13 mouse cellular contexts compared by ENCODE assay signal in genomic region chr6:56879352-56879955, GRCm38 (mm10). TPM values are rescaled to one million over a fixed set of nuclear protein-coding genes. Genes with fewer than 3 reads are reported as not detected.
DNase-seq lines count a peak whose midpoint lies in the region; ATAC-seq and TF ChIP-seq lines count a peak whose summit lies in the region.
"Had no signal": no experiment of that assay in that cellular context is flagged by ENCODE, and none has a peak within 500 bp of the region (broad histone marks: within the 10 kb centered on the region; RNA-seq: fewer than 3 reads in every experiment).

No protein-coding gene starts in this region.

- H3K4me3 ChIP-seq in midbrain, embryonic 15.5 days: no peak overlapping the region
- no peak overlapping the region for H3K4me3 ChIP-seq in midbrain, embryonic 14.5 days (replicated peaks; ENCODE audit: low read depth, low read length)
- no peak overlapping the region for H3K4me3 ChIP-seq in liver, embryonic 11.5 days (ENCODE audit: low read depth, low read length)
- no peak overlapping the region for H3K4me3 ChIP-seq in stomach, postnatal 0 days (ENCODE audit: low read depth, low read length)
- H3K4me3 ChIP-seq in neural tube, embryonic 15.5 days (replicated peaks): no peak overlapping the region
- H3K4me3 ChIP-seq: neural tube, embryonic 12.5 days had no signal

- no peak overlapping the region for H3K27ac ChIP-seq in midbrain, embryonic 15.5 days
- no peak overlapping the region for H3K27ac ChIP-seq in midbrain, embryonic 14.5 days (replicated peaks; ENCODE audit: low read depth, low read length)
- no peak overlapping the region for H3K27ac ChIP-seq in liver, embryonic 11.5 days (ENCODE audit: low read depth, low read length)
- H3K27ac ChIP-seq in stomach, postnatal 0 days (replicated peaks): peak overlapping the region; percentile 30; the same call in 1 of the 2 replicates
- H3K27ac ChIP-seq in neural tube, embryonic 15.5 days (replicated peaks): no peak overlapping the region
- H3K27ac ChIP-seq: hindbrain, embryonic 14.5 days; neural tube, embryonic 12.5 days had no signal

- no peak overlapping the region for H3K4me2 ChIP-seq in midbrain, embryonic 15.5 days
- no peak overlapping the region for H3K4me2 ChIP-seq in midbrain, embryonic 14.5 days (ENCODE audit: low read length)
- H3K4me2 ChIP-seq in liver, embryonic 11.5 days: peak overlapping the region; percentile 13; the same call in 1 of the 2 replicates
- no peak overlapping the region for H3K4me2 ChIP-seq in stomach, postnatal 0 days (replicated peaks; ENCODE audit: low read depth)
- H3K4me2 ChIP-seq in neural tube, embryonic 15.5 days: no peak overlapping the region
- H3K4me2 ChIP-seq: hindbrain, embryonic 14.5 days; neural tube, embryonic 12.5 days had no signal

- peaks cover 15% of the 10 kb centered on the region for H3K36me3 ChIP-seq in midbrain, embryonic 15.5 days (replicated peaks)
- H3K36me3 ChIP-seq in midbrain, embryonic 14.5 days (ENCODE audit: control insufficient read depth, insufficient read depth, low read length): peaks cover 36% of the 10 kb centered on the region
- peaks cover 25% of the 10 kb centered on the region; the same call in 1 of the 2 replicates for H3K36me3 ChIP-seq in liver, embryonic 11.5 days (ENCODE audit: control insufficient read depth, insufficient read depth, low read length)
- H3K36me3 ChIP-seq in stomach, postnatal 0 days (ENCODE audit: control insufficient read depth, insufficient read depth, low read length): peaks cover 3% of the 10 kb centered on the region; the same call in 1 of the 2 replicates
- peaks cover 27% of the 10 kb centered on the region for H3K36me3 ChIP-seq in neural tube, embryonic 15.5 days

- H3K9ac ChIP-seq in midbrain, embryonic 15.5 days: no peak overlapping the region
- no peak overlapping the region for H3K9ac ChIP-seq in midbrain, embryonic 14.5 days (replicated peaks; ENCODE audit: low read length)
- H3K9ac ChIP-seq in liver, embryonic 11.5 days (ENCODE audit: low read depth, low read length): no peak overlapping the region
- no peak overlapping the region for H3K9ac ChIP-seq in stomach, postnatal 0 days (ENCODE audit: low read length)
- no peak overlapping the region for H3K9ac ChIP-seq in neural tube, embryonic 15.5 days (replicated peaks)
- H3K9ac ChIP-seq: hindbrain, embryonic 14.5 days; neural tube, embryonic 12.5 days had no signal

- no peaks in the 10 kb centered on the region for H3K4me1 ChIP-seq in midbrain, embryonic 15.5 days
- no peaks in the 10 kb centered on the region for H3K4me1 ChIP-seq in midbrain, embryonic 14.5 days (ENCODE audit: control insufficient read depth, insufficient read depth, low read length)
- H3K4me1 ChIP-seq in liver, embryonic 11.5 days (replicated peaks; ENCODE audit: control insufficient read depth, insufficient read depth, low read length): peaks cover 12% of the 10 kb centered on the region
- H3K4me1 ChIP-seq in stomach, postnatal 0 days (replicated peaks; ENCODE audit: control insufficient read depth, insufficient read depth): no peaks in the 10 kb centered on the region
- H3K4me1 ChIP-seq in neural tube, embryonic 15.5 days: no peaks in the 10 kb centered on the region
- H3K4me1 ChIP-seq: neural tube, embryonic 12.5 days had no signal

- no peak for TF ChIP-seq EP300 in stomach, postnatal 0 days (optimal IDR thresholded peaks at IDR 0.05)

- no peaks in the 10 kb centered on the region for H3K27me3 ChIP-seq in midbrain, embryonic 15.5 days (replicated peaks)
- no peaks in the 10 kb centered on the region for H3K27me3 ChIP-seq in midbrain, embryonic 14.5 days (ENCODE audit: control insufficient read depth, insufficient read depth, low read length)
- H3K27me3 ChIP-seq in liver, embryonic 11.5 days (replicated peaks; ENCODE audit: control insufficient read depth, insufficient read depth, low read length): no peaks in the 10 kb centered on the region
- H3K27me3 ChIP-seq in stomach, postnatal 0 days (ENCODE audit: control insufficient read depth, insufficient read depth, low read length): no peaks in the 10 kb centered on the region
- H3K27me3 ChIP-seq in neural tube, embryonic 15.5 days (replicated peaks): no peaks in the 10 kb centered on the region
- H3K27me3 ChIP-seq: neural tube, embryonic 12.5 days had no signal

- no peaks in the 10 kb centered on the region for H3K9me3 ChIP-seq in midbrain, embryonic 15.5 days
- H3K9me3 ChIP-seq in midbrain, embryonic 14.5 days (ENCODE audit: control insufficient read depth, low read length): no peaks in the 10 kb centered on the region
- H3K9me3 ChIP-seq in liver, embryonic 11.5 days (ENCODE audit: control insufficient read depth, low read length): no peaks in the 10 kb centered on the region
- H3K9me3 ChIP-seq in stomach, postnatal 0 days (ENCODE audit: control insufficient read depth, low read length): no peaks in the 10 kb centered on the region
- H3K9me3 ChIP-seq in neural tube, embryonic 15.5 days (replicated peaks): no peaks in the 10 kb centered on the region
- H3K9me3 ChIP-seq: neural tube, embryonic 12.5 days had no signal

- 92% methylated on average over 1 of the region's 1 CpGs for WGBS in midbrain, embryonic 15.5 days
- 87% methylated on average over 1 of the region's 1 CpGs for WGBS in midbrain, embryonic 14.5 days
- 13% methylated on average over 1 of the region's 1 CpGs for WGBS in liver, embryonic 11.5 days
- WGBS in stomach, postnatal 0 days: 35% methylated on average over 1 of the region's 1 CpGs
- 64% methylated on average over 1 of the region's 1 CpGs for WGBS in neural tube, embryonic 15.5 days

- no peak for DNase-seq in frontal cortex, postnatal 25 days (ENCODE audit: low spot score in 2 of 2)
- DNase-seq in midbrain, embryonic 14.5 days: no peak
- no peak for DNase-seq in liver, embryonic 11.5 days (ENCODE audit: low spot score)
- DNase-seq in stomach, postnatal 0 days (ENCODE audit: low spot score): peak; percentile 58
- no peak for DNase-seq in frontal cortex, adult 2 months (ENCODE audit: extremely low spot score in 1 of 2, low spot score in 1 of 2)
- DNase-seq: B cell, adult 2 months had no signal

- TF ChIP-seq CTCF in stomach, postnatal 0 days (IDR thresholded peaks at IDR 0.05; ENCODE audit: low read depth): no peak

- ATAC-seq in frontal cortex, adult (ENCODE audit: low TSS enrichment): peak; percentile 14; the same call in 1 of the 2 replicates
- ATAC-seq in midbrain, embryonic 15.5 days (replicated peaks): 0 out of 2 replicates have a peak, but pooled peaks have one; percentile 32
- ATAC-seq in midbrain, embryonic 14.5 days (ENCODE audit: low FRiP score, low TSS enrichment): no peak
- peak; percentile 75 for ATAC-seq in liver, embryonic 11.5 days (replicated peaks; ENCODE audit: low FRiP score)
- peak; percentile 85 for ATAC-seq in stomach, postnatal 0 days (ENCODE audit: low FRiP score, low TSS enrichment)
- no peak for ATAC-seq in neural tube, embryonic 15.5 days (ENCODE audit: low FRiP score)
- ATAC-seq: forebrain, embryonic 14.5 days had no signal

RNA-seq across cellular contexts. Expression of gene Nt5c3, which starts 44.3 kb away (rescaled TPM):
- 163 and 169 TPM in 2 replicates for polyA plus RNA-seq in midbrain, embryonic 15.5 days (2015; fragmentation: Nextera tagmentation; extraction: Ambion mirVana)
- 198 and 204 TPM in 2 replicates for polyA plus RNA-seq in midbrain, embryonic 14.5 days (2014; fragmentation: Nextera tagmentation; extraction: Ambion mirVana)
- 164 and 171 TPM in 2 replicates for polyA plus RNA-seq in liver, embryonic 11.5 days (2014; fragmentation: Nextera tagmentation; extraction: Ambion mirVana)
- 123 and 124 TPM in 2 replicates for polyA plus RNA-seq in stomach, postnatal 0 days (2015; fragmentation: Nextera tagmentation; extraction: Ambion mirVana)
- polyA plus RNA-seq in frontal cortex, adult 2 months (2012; rRNA removed): 44.5 and 52.0 TPM in 2 replicates
- polyA plus RNA-seq in neural tube, embryonic 15.5 days (2015; fragmentation: Nextera tagmentation; extraction: Ambion mirVana): 137 and 152 TPM in 2 replicates

RNA-seq across cellular contexts. Expression of gene Vmn1r4, which starts 44.4 kb away (rescaled TPM):
- 0.50 and 0.61 TPM in 2 replicates for polyA plus RNA-seq in midbrain, embryonic 15.5 days (2015; fragmentation: Nextera tagmentation; extraction: Ambion mirVana)
- 0.46 and 0.93 TPM in 2 replicates for polyA plus RNA-seq in midbrain, embryonic 14.5 days (2014; fragmentation: Nextera tagmentation; extraction: Ambion mirVana)
- polyA plus RNA-seq in liver, embryonic 11.5 days (2014; fragmentation: Nextera tagmentation; extraction: Ambion mirVana): 0.18 and 0.57 TPM in 2 replicates
- 0.12 and 0.29 TPM in 2 replicates for polyA plus RNA-seq in stomach, postnatal 0 days (2015; fragmentation: Nextera tagmentation; extraction: Ambion mirVana)
- polyA plus RNA-seq in frontal cortex, adult 2 months (2012; rRNA removed): 0.28 and 0.34 TPM in 2 replicates
- polyA plus RNA-seq in neural tube, embryonic 15.5 days (2015; fragmentation: Nextera tagmentation; extraction: Ambion mirVana): 0.58 and 0.82 TPM in 2 replicates
- polyA plus RNA-seq: liver, adult 2 months had no signal

RNA-seq across cellular contexts. Expression of gene Fkbp9, which starts 47.6 kb away (rescaled TPM):
- 31.9 and 33.3 TPM in 2 replicates for polyA plus RNA-seq in midbrain, embryonic 15.5 days (2015; fragmentation: Nextera tagmentation; extraction: Ambion mirVana)
- polyA plus RNA-seq in midbrain, embryonic 14.5 days (2014; fragmentation: Nextera tagmentation; extraction: Ambion mirVana): 13.9 and 24.9 TPM in 2 replicates
- 56.8 and 57.5 TPM in 2 replicates for polyA plus RNA-seq in liver, embryonic 11.5 days (2014; fragmentation: Nextera tagmentation; extraction: Ambion mirVana)
- 80.5 and 85.8 TPM in 2 replicates for polyA plus RNA-seq in stomach, postnatal 0 days (2015; fragmentation: Nextera tagmentation; extraction: Ambion mirVana)
- 29.6 and 31.0 TPM in 2 replicates for polyA plus RNA-seq in frontal cortex, adult 2 months (2012; rRNA removed)
- polyA plus RNA-seq in neural tube, embryonic 15.5 days (2015; fragmentation: Nextera tagmentation; extraction: Ambion mirVana): 44.6 and 53.1 TPM in 2 replicates

Comparison
In these comparisons a context has a peak if more than half of its experiments do, and no peak if none do; other contexts are left out.
1. ATAC-seq: peak in frontal cortex, adult (single experiment), midbrain, embryonic 15.5 days (single experiment), liver, embryonic 11.5 days (single experiment) and stomach, postnatal 0 days (single experiment); none in midbrain, embryonic 14.5 days (single experiment) and neural tube, embryonic 15.5 days (single experiment).